Mouse (Mus musculus) heart, adult 2 months (tissue): ENCODE results near the gene Tlr5.

Experiments
- CTCF ChIP-seq: fragments of 200-600 bp; IDR thresholded peaks from 2 replicates; pipeline ENCODE4 v1.8.1; 2022; ENCODE audit warnings: antibody characterized with exemption, mild to moderate bottlenecking, moderate library complexity
- EP300 ChIP-seq: fragments of 200-500 bp; IDR thresholded peaks from 2 replicates; pipeline ENCODE4 v1.6.1; 2011; ENCODE audit warnings: low read depth, low read length, control low read depth; ENCODE audit not compliant: insufficient read depth
- POLR2A ChIP-seq: fragments of 200-500 bp; IDR thresholded peaks from 2 replicates; pipeline ENCODE4 v1.6.1; 2011; ENCODE audit warnings: mild to moderate bottlenecking, low read depth, low read length, control low read depth; ENCODE audit not compliant: insufficient read depth

DNA sequence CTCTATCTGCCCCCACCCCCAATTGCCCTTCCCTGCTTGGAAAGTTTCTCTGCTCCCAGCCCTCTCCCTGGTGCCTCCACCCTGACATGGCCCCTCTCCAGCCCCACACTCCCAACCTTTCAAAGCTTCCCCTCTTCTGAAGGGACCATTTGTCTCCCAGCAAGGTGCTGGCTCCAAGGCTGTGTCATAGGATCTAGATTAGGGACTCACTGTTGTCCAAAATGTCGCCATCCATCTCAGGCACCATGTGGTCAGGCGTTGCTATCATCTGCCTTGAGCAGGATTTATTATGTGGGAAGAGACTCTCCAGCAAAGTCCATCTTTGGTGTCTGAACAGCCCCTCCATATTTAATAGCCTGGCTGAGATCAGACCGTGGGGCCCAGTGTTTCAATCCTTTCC, 34.1 kb downstream of the Tlr5 start:
- no peak for TF ChIP-seq POLR2A
- no peak for TF ChIP-seq CTCF
- TF ChIP-seq EP300, result no peak
